Mouse (Mus musculus): ENCODE results near the gene Mtmr12. TPM values are rescaled to one million over a fixed set of nuclear protein-coding genes. Genes with fewer than 3 reads are reported as not detected.
A peak's percentile ranks its signal among the peaks of the same experiment; 100 is the strongest.

The Mtmr12 gene
- polyA plus RNA-seq, 1 experiment from 2014 or later = 23.4 TPM

DNA sequence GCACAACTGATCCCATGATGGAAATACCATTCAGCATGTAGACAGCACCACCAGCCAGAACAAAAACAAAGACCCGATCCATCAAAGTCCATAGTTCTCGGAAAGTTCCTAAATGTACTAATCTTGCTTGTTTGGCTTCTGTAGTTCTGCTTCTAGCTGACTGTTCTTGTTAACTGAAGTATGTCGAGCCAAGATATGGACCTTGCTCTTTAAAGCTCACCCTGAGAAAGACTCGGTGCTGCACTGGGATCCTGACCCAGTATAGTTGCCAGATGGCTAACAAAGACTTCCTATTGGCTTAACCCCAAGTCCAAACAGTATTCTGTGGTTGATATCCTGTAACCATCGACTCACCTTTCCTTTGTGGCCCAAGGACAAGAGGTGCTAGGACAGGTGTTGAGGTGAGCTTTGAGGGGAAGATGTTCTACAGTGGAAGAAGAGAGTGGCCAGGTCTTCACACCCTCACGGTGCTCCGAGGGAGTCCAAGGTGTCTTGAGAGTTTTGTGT is 93.5 kb downstream of the Mtmr12 start:
- WGBS = 82% methylated on average over 7 of the region's 7 CpGs
- H3K4me2 ChIP-seq = no peak overlapping the region
- no peak for ATAC-seq (ENCODE audit: insufficient read depth)

DNA sequence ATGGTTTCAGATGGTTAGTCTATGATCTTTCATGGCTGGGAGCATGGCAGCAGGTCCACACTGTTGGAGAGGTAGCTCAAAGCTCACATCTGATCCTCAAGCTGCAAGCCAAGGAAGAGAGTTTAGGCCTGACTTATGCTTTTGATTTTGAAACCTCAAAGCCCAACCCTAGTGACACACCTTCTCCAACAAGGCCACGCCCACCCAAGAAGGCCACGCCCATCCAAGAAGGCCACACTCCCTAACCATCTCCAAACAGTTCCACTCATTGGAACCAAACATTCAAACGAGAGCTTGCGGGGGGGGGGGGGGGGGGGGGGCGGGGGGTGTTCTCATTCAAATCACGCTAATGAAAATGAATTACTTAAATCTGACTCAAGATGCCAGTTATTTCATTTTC is 96.9 kb downstream of the Mtmr12 start:
- Histone ChIP-seq H3K4me1 (ENCODE audit: insufficient read depth) (peaks cover 4% of the 10 kb centered on the region; the same call in 1 of the 2 replicates), H3K27ac (ENCODE audit: low read depth) (no peak overlapping the region), H3K4me2 (no peak overlapping the region), H3K9ac (no peak overlapping the region), H3K9me3 (ENCODE audit: low read depth, low read length) (no peaks in the 10 kb centered on the region), H3K27me3 (ENCODE audit: insufficient read depth, low read length) (no peaks in the 10 kb centered on the region), H3K36me3 (ENCODE audit: insufficient read depth) (no peaks in the 10 kb centered on the region), H3K4me3 (ENCODE audit: low read depth, low read length) (no peak overlapping the region)
- ATAC-seq (ENCODE audit: insufficient read depth) (no peak), DNase-seq (no peak)
- 65% methylated on average over 5 of the region's 6 CpGs for WGBS
- TF ChIP-seq CTCF (IDR thresholded peaks at IDR 0.05; ENCODE audit: low read depth) = no peak

More for the DNA sequence above, 93.5 kb downstream of the Mtmr12 start:
- H3K9ac ChIP-seq = no peak overlapping the region
- no peak for TF ChIP-seq CTCF (IDR thresholded peaks at IDR 0.05; ENCODE audit: low read depth)
- H3K27me3 ChIP-seq (ENCODE audit: insufficient read depth, low read length) = no peaks in the 10 kb centered on the region
- no peaks in the 10 kb centered on the region for H3K9me3 ChIP-seq (ENCODE audit: low read depth, low read length)
- no peak overlapping the region for H3K27ac ChIP-seq (ENCODE audit: low read depth)
- H3K4me3 ChIP-seq (ENCODE audit: low read depth, low read length) = no peak overlapping the region
- no peaks in the 10 kb centered on the region for H3K36me3 ChIP-seq (ENCODE audit: insufficient read depth)
- DNase-seq = no peak
- H3K4me1 ChIP-seq (ENCODE audit: insufficient read depth) = no peaks in the 10 kb centered on the region

DNA sequence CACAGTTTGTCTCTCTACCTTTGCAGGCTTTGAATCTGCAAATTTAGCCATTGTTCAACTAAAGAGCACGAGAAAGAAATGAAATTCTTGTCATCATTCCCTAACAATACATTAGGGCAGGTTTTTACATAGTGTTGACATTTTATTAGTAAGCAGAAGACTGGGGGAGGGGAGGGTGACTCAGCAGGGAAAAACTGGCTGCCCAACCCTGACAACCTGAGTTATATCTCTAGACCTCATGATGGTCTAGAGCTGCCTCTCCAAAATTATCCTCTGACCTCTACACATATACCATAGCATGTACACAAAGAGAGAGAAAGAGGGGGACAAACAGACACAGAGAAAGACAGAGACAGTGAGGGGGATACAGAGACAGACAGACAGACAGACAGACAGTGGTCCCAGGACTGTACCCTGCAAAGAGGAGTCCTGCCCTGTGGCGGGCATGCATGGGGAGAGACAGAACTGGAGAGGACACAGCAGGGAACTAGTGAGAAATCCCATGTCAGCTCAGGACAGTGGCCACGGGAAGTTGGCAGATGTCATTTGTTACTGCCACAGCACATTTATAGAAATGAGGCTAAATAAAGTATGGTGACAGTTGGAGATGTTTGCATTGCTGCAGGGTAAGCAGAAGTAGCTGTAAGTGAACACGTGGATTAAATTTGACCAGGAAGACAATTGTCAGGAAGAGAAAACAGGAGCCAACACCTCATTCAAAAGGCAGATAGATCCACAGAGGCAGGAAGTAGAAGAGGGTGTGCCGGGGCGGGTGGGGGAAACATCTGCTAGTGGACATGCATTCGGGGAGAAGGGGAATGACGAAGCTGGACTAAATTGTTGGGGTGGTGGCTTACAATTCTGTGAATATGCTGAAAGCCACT is 101.6 kb downstream of the Mtmr12 start:
- H3K4me3 ChIP-seq (ENCODE audit: low read depth, low read length) = no peak overlapping the region
- ATAC-seq (ENCODE audit: insufficient read depth) (peak; percentile 24; the same call in 1 of the 2 replicates), DNase-seq (no peak)
- H3K9me3 ChIP-seq (ENCODE audit: low read depth, low read length) = no peaks in the 10 kb centered on the region
- no peaks in the 10 kb centered on the region for H3K36me3 ChIP-seq (ENCODE audit: insufficient read depth)
- no peak for TF ChIP-seq CTCF (IDR thresholded peaks at IDR 0.05; ENCODE audit: low read depth)
- H3K27me3 ChIP-seq (ENCODE audit: insufficient read depth, low read length) = no peaks in the 10 kb centered on the region
- H3K4me1 ChIP-seq (ENCODE audit: insufficient read depth) = peaks cover 4% of the 10 kb centered on the region; the same call in 1 of the 2 replicates
- 37% methylated on average over 8 of the region's 8 CpGs for WGBS
- no peak overlapping the region for H3K9ac ChIP-seq
- H3K27ac ChIP-seq (ENCODE audit: low read depth) = no peak overlapping the region
- 0 out of 2 replicates have a peak overlapping the region, but pooled peaks have one; percentile 5 for H3K4me2 ChIP-seq

DNA sequence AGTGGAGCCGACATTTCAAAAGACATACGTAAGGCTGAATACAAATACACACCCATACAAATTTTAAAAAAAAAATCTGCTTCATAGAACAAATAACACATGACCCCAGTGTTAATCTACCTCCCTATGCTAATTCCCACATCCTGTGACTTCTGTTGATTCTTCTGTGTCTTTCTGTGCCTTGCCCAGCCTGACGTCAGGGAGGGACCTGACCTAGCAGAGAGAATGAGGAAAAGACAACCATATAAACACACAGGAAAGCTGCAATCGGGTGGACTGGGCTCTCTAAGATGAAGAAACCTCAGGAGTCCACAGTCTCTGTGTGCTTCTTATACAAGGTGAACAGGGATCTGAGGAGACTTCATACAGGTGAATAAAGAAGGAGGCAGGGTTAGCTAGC is 102.3 kb downstream of the Mtmr12 start:
- no peak for ATAC-seq (ENCODE audit: insufficient read depth)
- H3K4me1 ChIP-seq (ENCODE audit: insufficient read depth) = peaks cover 4% of the 10 kb centered on the region; the same call in 1 of the 2 replicates
- 43% methylated on average over 4 of the region's 4 CpGs for WGBS
- H3K4me3 ChIP-seq (ENCODE audit: low read depth, low read length) = no peak overlapping the region
- no peak for DNase-seq
- H3K9ac ChIP-seq = no peak overlapping the region
- H3K36me3 ChIP-seq (ENCODE audit: insufficient read depth) = no peaks in the 10 kb centered on the region
- H3K4me2 ChIP-seq = no peak overlapping the region
- TF ChIP-seq CTCF (IDR thresholded peaks at IDR 0.05; ENCODE audit: low read depth) = no peak
- no peaks in the 10 kb centered on the region for H3K9me3 ChIP-seq (ENCODE audit: low read depth, low read length)
- no peaks in the 10 kb centered on the region for H3K27me3 ChIP-seq (ENCODE audit: insufficient read depth, low read length)
- H3K27ac ChIP-seq (ENCODE audit: low read depth) = no peak overlapping the region

DNA sequence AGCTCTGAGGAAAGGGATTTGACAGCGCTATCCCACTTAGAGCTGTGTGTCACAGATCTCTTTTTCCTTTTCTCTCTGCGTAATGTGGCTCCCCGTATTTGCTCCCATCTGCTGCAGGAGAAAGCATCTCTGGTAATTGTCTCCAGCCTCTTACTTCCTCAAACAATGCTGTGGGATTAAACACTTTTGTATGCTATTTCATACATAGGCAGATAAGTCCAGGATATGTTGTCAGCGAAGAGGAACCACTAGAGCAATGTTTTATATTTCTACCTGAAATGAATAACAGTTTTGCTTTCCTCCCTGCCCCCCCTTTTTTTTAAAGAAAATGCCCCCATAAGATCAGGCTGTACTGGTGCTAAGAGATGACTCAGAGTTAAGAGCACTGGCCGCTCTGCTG is 103.7 kb downstream of the Mtmr12 start:
- Histone ChIP-seq H3K9ac (no peak overlapping the region), H3K27me3 (ENCODE audit: insufficient read depth, low read length) (no peaks in the 10 kb centered on the region), H3K4me1 (ENCODE audit: insufficient read depth) (peaks cover 4% of the 10 kb centered on the region; the same call in 1 of the 2 replicates), H3K27ac (ENCODE audit: low read depth) (no peak overlapping the region), H3K9me3 (ENCODE audit: low read depth, low read length) (no peaks in the 10 kb centered on the region), H3K4me2 (no peak overlapping the region), H3K4me3 (ENCODE audit: low read depth, low read length) (no peak overlapping the region), H3K36me3 (ENCODE audit: insufficient read depth) (no peaks in the 10 kb centered on the region)
- ATAC-seq (ENCODE audit: insufficient read depth) = no peak
- TF ChIP-seq CTCF (IDR thresholded peaks at IDR 0.05; ENCODE audit: low read depth) = no peak
- DNase-seq = no peak
- WGBS = 88% methylated on average over 5 of the region's 5 CpGs

DNA sequence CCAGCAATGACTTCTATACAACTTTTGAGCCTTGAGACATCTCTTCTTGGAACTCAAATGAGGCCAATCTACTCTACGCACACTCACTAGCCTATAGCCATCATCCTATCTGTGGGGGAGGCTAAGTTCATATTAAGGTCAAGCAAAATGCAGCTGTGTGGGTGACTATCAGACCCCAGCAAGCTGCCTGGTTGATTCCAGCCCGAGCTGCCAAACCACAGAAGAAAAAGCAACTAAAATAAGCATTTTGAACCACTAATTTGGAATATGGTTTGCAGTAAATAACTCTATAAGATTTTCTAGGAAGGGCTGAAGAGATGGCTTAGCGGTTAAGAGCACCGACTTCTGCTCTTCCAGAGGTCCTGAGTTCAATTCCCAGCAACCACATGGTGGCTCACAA is 105.8 kb downstream of the Mtmr12 start:
- Histone ChIP-seq H3K4me1 (ENCODE audit: insufficient read depth) (peaks cover 4% of the 10 kb centered on the region; the same call in 1 of the 2 replicates), H3K27ac (ENCODE audit: low read depth) (no peak overlapping the region), H3K27me3 (ENCODE audit: insufficient read depth, low read length) (no peaks in the 10 kb centered on the region), H3K36me3 (ENCODE audit: insufficient read depth) (no peaks in the 10 kb centered on the region), H3K9ac (no peak overlapping the region), H3K9me3 (ENCODE audit: low read depth, low read length) (no peaks in the 10 kb centered on the region), H3K4me2 (no peak overlapping the region), H3K4me3 (ENCODE audit: low read depth, low read length) (no peak overlapping the region)
- ATAC-seq (ENCODE audit: insufficient read depth) = no peak
- 68% methylated on average over 4 of the region's 4 CpGs for WGBS
- DNase-seq = no peak
- no peak for TF ChIP-seq CTCF (IDR thresholded peaks at IDR 0.05; ENCODE audit: low read depth)

DNA sequence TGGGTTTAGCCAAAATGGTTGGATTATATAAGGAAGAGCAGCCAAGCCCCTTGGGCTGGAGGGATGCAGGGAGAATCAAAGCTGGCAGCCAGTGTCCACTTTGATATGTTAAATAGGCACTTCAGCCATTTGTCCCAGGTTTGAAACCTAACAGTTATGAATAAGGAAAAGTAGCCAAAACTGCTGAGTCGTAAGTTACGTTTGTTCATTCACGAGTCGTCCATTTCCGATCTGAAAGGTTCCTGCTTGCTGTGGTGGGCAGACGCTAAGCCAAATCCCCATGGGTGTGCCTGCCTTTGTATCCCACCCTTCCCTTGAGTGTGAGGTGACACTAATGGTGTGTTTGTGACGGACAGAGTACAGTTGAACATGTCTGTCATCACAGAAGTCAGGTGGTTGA is 106.6 kb downstream of the Mtmr12 start:
- Histone ChIP-seq H3K9me3 (ENCODE audit: low read depth, low read length) (no peaks in the 10 kb centered on the region), H3K4me2 (no peak overlapping the region), H3K9ac (no peak overlapping the region), H3K27me3 (ENCODE audit: insufficient read depth, low read length) (no peaks in the 10 kb centered on the region), H3K36me3 (ENCODE audit: insufficient read depth) (no peaks in the 10 kb centered on the region), H3K4me3 (ENCODE audit: low read depth, low read length) (no peak overlapping the region), H3K4me1 (ENCODE audit: insufficient read depth) (peaks cover under 1% of the 10 kb centered on the region; the same call in 1 of the 2 replicates), H3K27ac (ENCODE audit: low read depth) (no peak overlapping the region)
- no peak for TF ChIP-seq CTCF (IDR thresholded peaks at IDR 0.05; ENCODE audit: low read depth)
- 67% methylated on average over 7 of the region's 7 CpGs for WGBS
- ATAC-seq (ENCODE audit: insufficient read depth) (no peak), DNase-seq (no peak)

Measured in lung, embryonic 14.5 days (tissue).